Mouse (Mus musculus): Measurements from ENCODE around the gene Scgb2b27.
"Not testable (repeated sequence)": the region's sequence is repeated elsewhere in the genome, so short reads cannot be mapped to it uniquely, and the experiment has no call there.

The Scgb2b27 gene

GRCm38 (mm10) chr7:34013842-34014241 is at the start of gene Scgb2b27:
Scgb2b27 (minus strand) TSS chr7:34013942.
- no peak for DNase-seq

- DNase-seq = not testable (repeated sequence)
These were observed 22.5 kb upstream of the Scgb2b27 start for GRCm38 (mm10) chr7:34036076-34036815.

GRCm38 (mm10) chr7:34034579-34034978 is 20.8 kb upstream of the Scgb2b27 start:
- DNase-seq = not testable (repeated sequence)

- no peak for DNase-seq
These were observed 16.3 kb upstream of the Scgb2b27 start for GRCm38 (mm10) chr7:34030026-34030425.

GRCm38 (mm10) chr7:34027202-34027601 is 13.5 kb upstream of the Scgb2b27 start:
- not testable (repeated sequence) for DNase-seq

- DNase-seq = no peak
These were observed 11.9 kb upstream of the Scgb2b27 start for GRCm38 (mm10) chr7:34025641-34026040.

GRCm38 (mm10) chr7:34021183-34021582 is 7.4 kb upstream of the Scgb2b27 start, which contains the start of gene Scgb1b27:
Scgb1b27 (plus strand) TSS chr7:34021483.
- not testable (repeated sequence) for DNase-seq

- not testable (repeated sequence) for DNase-seq
These were observed 31.5 kb downstream of the Scgb2b27 start for GRCm38 (mm10) chr7:33982281-33982680.

Measured in right cerebral cortex, postnatal 25 days (tissue).